Mouse (Mus musculus): ENCODE results near the gene Efna2. TPM values are rescaled to one million over a fixed set of nuclear protein-coding genes. Genes with fewer than 3 reads are reported as not detected.
A peak's percentile ranks its signal among the peaks of the same experiment; 100 is the strongest.

Gene Efna2
- polyA plus RNA-seq, 1 experiment from 2014 or later, result 50.5 TPM

- ATAC-seq (ENCODE audit: low FRiP score), result no peak
- 5% methylated on average over 15 of the region's 15 CpGs for WGBS
- peaks cover 63% of the 10 kb centered on the region for H3K36me3 ChIP-seq
- H3K9me3 ChIP-seq (replicated peaks), result no peaks in the 10 kb centered on the region
- peaks cover 63% of the 10 kb centered on the region for H3K4me1 ChIP-seq
- H3K27me3 ChIP-seq, result no peaks in the 10 kb centered on the region
- peak overlapping the region; percentile 100 for H3K9ac ChIP-seq
- H3K27ac ChIP-seq, result peak overlapping the region; percentile 100
- peak overlapping the region; percentile 99 for H3K4me2 ChIP-seq (replicated peaks)
- peak overlapping the region; percentile 99 for H3K4me3 ChIP-seq
These were observed 27.0 kb upstream of the Efna2 start for GRCm38 (mm10) chr10:80152071-80152872.

- peak overlapping the region; percentile 100 for H3K27ac ChIP-seq
- H3K4me3 ChIP-seq, result peak overlapping the region; percentile 99
- peaks cover 68% of the 10 kb centered on the region for H3K36me3 ChIP-seq
- no peaks in the 10 kb centered on the region for H3K9me3 ChIP-seq (replicated peaks)
- WGBS, result 38% methylated on average over 3 of the region's 3 CpGs
- H3K4me1 ChIP-seq, result peaks cover 62% of the 10 kb centered on the region
- no peaks in the 10 kb centered on the region for H3K27me3 ChIP-seq
- no peak for ATAC-seq (ENCODE audit: low FRiP score)
- peak overlapping the region; percentile 100 for H3K9ac ChIP-seq
- H3K4me2 ChIP-seq (replicated peaks), result peak overlapping the region; percentile 99
These were observed 26.4 kb upstream of the Efna2 start for GRCm38 (mm10) chr10:80152873-80153260.

- WGBS, result 79% methylated on average over 19 of the region's 19 CpGs
- ATAC-seq (ENCODE audit: low FRiP score), result no peak
- H3K9ac ChIP-seq, result peak overlapping the region; percentile 100
- no peaks in the 10 kb centered on the region for H3K27me3 ChIP-seq
- H3K36me3 ChIP-seq, result peaks cover 68% of the 10 kb centered on the region
- H3K27ac ChIP-seq, result peak overlapping the region; percentile 100
- peak overlapping the region; percentile 99 for H3K4me2 ChIP-seq (replicated peaks)
- peaks cover 68% of the 10 kb centered on the region for H3K4me1 ChIP-seq
- no peaks in the 10 kb centered on the region for H3K9me3 ChIP-seq (replicated peaks)
- H3K4me3 ChIP-seq, result peak overlapping the region; percentile 99
These were observed 25.6 kb upstream of the Efna2 start for GRCm38 (mm10) chr10:80153713-80154112.

GRCm38 (mm10) chr10:80154384-80154783 lies 24.9 kb upstream of the Efna2 start:
- Histone ChIP-seq H3K9me3 (replicated peaks) (no peaks in the 10 kb centered on the region), H3K4me2 (replicated peaks) (peak overlapping the region; percentile 99; the same call in 1 of the 2 replicates), H3K36me3 (peaks cover 68% of the 10 kb centered on the region), H3K4me3 (peak overlapping the region; percentile 5; the same call in 1 of the 2 replicates), H3K4me1 (peaks cover 75% of the 10 kb centered on the region), H3K9ac (0 out of 2 replicates have a peak overlapping the region, but pooled peaks have one; percentile 100), H3K27me3 (no peaks in the 10 kb centered on the region), H3K27ac (peak overlapping the region; percentile 100)
- 86% methylated on average over 7 of the region's 7 CpGs for WGBS
- no peak for ATAC-seq (ENCODE audit: low FRiP score)

- Histone ChIP-seq H3K4me3 (0 out of 2 replicates have a peak overlapping the region, but pooled peaks have one; percentile 7), H3K27me3 (no peaks in the 10 kb centered on the region), H3K27ac (peak overlapping the region; percentile 71), H3K4me1 (peaks cover 80% of the 10 kb centered on the region), H3K9me3 (replicated peaks) (no peaks in the 10 kb centered on the region), H3K9ac (peak overlapping the region; percentile 47), H3K4me2 (replicated peaks) (no peak overlapping the region; the same call in 1 of the 2 replicates), H3K36me3 (peaks cover 68% of the 10 kb centered on the region)
- ATAC-seq (ENCODE audit: low FRiP score), result no peak
- 47% methylated on average over 1 of the region's 1 CpGs for WGBS
These were observed 24.0 kb upstream of the Efna2 start for GRCm38 (mm10) chr10:80155277-80155676.

GRCm38 (mm10) chr10:80156002-80156751 lies 23.1 kb upstream of the Efna2 start:
- Histone ChIP-seq H3K4me2 (replicated peaks) (no peak overlapping the region), H3K9ac (0 out of 2 replicates have a peak overlapping the region, but pooled peaks have one; percentile 47)
- no peak for ATAC-seq (ENCODE audit: low FRiP score)

GRCm38 (mm10) chr10:80156752-80157053 lies 22.6 kb upstream of the Efna2 start:
- Histone ChIP-seq H3K9me3 (replicated peaks) (no peaks in the 10 kb centered on the region), H3K36me3 (peaks cover 60% of the 10 kb centered on the region), H3K4me1 (peaks cover 93% of the 10 kb centered on the region), H3K27me3 (no peaks in the 10 kb centered on the region), H3K9ac (no peak overlapping the region), H3K27ac (peak overlapping the region; percentile 91), H3K4me3 (peak overlapping the region; percentile 3; the same call in 1 of the 2 replicates), H3K4me2 (replicated peaks) (no peak overlapping the region)
- 68% methylated on average over 7 of the region's 7 CpGs for WGBS
- ATAC-seq (ENCODE audit: low FRiP score), result no peak

More at GRCm38 (mm10) chr10:80156002-80156751, 23.1 kb upstream of the Efna2 start:
- peak overlapping the region; percentile 3; the same call in 1 of the 2 replicates for H3K4me3 ChIP-seq
- peak overlapping the region; percentile 91 for H3K27ac ChIP-seq
- WGBS, result 84% methylated on average over 29 of the region's 29 CpGs
- peaks cover 89% of the 10 kb centered on the region for H3K4me1 ChIP-seq
- H3K36me3 ChIP-seq, result peaks cover 65% of the 10 kb centered on the region
- no peaks in the 10 kb centered on the region for H3K27me3 ChIP-seq
- no peaks in the 10 kb centered on the region for H3K9me3 ChIP-seq (replicated peaks)

- no peak for ATAC-seq (ENCODE audit: low FRiP score)
- Histone ChIP-seq H3K4me3 (0 out of 2 replicates have a peak overlapping the region, but pooled peaks have one; percentile 1), H3K9me3 (replicated peaks) (no peaks in the 10 kb centered on the region), H3K4me1 (peaks cover 93% of the 10 kb centered on the region), H3K27me3 (no peaks in the 10 kb centered on the region), H3K4me2 (replicated peaks) (0 out of 2 replicates have a peak overlapping the region, but pooled peaks have one; percentile 8), H3K9ac (0 out of 2 replicates have a peak overlapping the region, but pooled peaks have one; percentile 2), H3K36me3 (peaks cover 54% of the 10 kb centered on the region), H3K27ac (peak overlapping the region; percentile 91)
- 61% methylated on average over 15 of the region's 15 CpGs for WGBS
These were observed 21.9 kb upstream of the Efna2 start for GRCm38 (mm10) chr10:80157141-80157929.

GRCm38 (mm10) chr10:80158307-80158986 lies 20.8 kb upstream of the Efna2 start:
- no peak; the same call in 1 of the 2 replicates for ATAC-seq (ENCODE audit: low FRiP score)

GRCm38 (mm10) chr10:80159021-80159560 lies 20.2 kb upstream of the Efna2 start:
- no peaks in the 10 kb centered on the region for H3K27me3 ChIP-seq
- H3K4me2 ChIP-seq (replicated peaks), result peak overlapping the region; percentile 63
- H3K9me3 ChIP-seq (replicated peaks), result no peaks in the 10 kb centered on the region
- peaks cover 82% of the 10 kb centered on the region for H3K4me1 ChIP-seq
- WGBS, result 11% methylated on average over 12 of the region's 12 CpGs
- peak overlapping the region; percentile 48; the same call in 1 of the 2 replicates for H3K9ac ChIP-seq
- peak; percentile 2; the same call in 1 of the 2 replicates for ATAC-seq (ENCODE audit: low FRiP score)
- H3K27ac ChIP-seq, result peak overlapping the region; percentile 91
- peaks cover 36% of the 10 kb centered on the region for H3K36me3 ChIP-seq
- peak overlapping the region; percentile 41 for H3K4me3 ChIP-seq

More at GRCm38 (mm10) chr10:80158307-80158986, 20.8 kb upstream of the Efna2 start:
- peaks cover 86% of the 10 kb centered on the region for H3K4me1 ChIP-seq
- peak overlapping the region; percentile 41 for H3K4me3 ChIP-seq
- H3K9ac ChIP-seq, result 0 out of 2 replicates have a peak overlapping the region, but pooled peaks have one; percentile 48
- no peaks in the 10 kb centered on the region for H3K9me3 ChIP-seq (replicated peaks)
- peak overlapping the region; percentile 91 for H3K27ac ChIP-seq
- WGBS, result 12% methylated on average over 18 of the region's 18 CpGs
- no peaks in the 10 kb centered on the region for H3K27me3 ChIP-seq
- peaks cover 42% of the 10 kb centered on the region for H3K36me3 ChIP-seq
- H3K4me2 ChIP-seq (replicated peaks), result peak overlapping the region; percentile 63; the same call in 1 of the 2 replicates

All from hindbrain, embryonic 12.5 days (tissue).